Mouse (Mus musculus): Measurements from ENCODE around the gene Uqcr11. TPM values are rescaled to one million over a fixed set of nuclear protein-coding genes. Genes with fewer than 3 reads are reported as not detected.
A peak's percentile ranks its signal among the peaks of the same experiment; 100 is the strongest.

Uqcr11 gene
- polyA plus RNA-seq, 1 experiment from 2014 or later: 459 TPM

DNA sequence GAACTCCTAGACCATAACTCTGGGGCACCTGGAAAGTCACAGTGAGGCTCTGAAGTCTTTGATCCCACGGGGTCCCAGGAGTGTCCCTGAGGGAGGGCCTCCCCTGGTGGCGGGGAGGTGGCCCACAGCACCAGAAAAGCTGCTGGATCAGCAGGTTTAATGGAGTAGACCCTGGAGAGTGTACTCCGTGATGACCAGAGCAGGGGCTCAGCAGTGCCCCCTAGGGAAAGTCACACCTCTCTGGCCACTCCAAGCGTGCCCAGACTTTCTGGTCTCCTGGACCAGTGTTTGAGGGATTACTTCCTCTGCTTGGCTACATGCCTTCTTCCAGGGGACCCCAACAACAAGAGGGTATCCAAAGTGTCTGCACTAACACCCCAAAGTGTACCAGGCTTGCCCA is 23.2 kb downstream of the Uqcr11 start:
- Histone ChIP-seq H3K4me2 (replicated peaks) (peak overlapping the region; percentile 95; the same call in 1 of the 2 replicates), H3K4me1 (peaks cover 40% of the 10 kb centered on the region), H3K27me3 (no peaks in the 10 kb centered on the region), H3K36me3 (peaks cover 56% of the 10 kb centered on the region), H3K27ac (no peak overlapping the region), H3K9ac (0 out of 2 replicates have a peak overlapping the region, but pooled peaks have one; percentile 5), H3K9me3 (no peaks in the 10 kb centered on the region), H3K4me3 (peak overlapping the region; percentile 12; the same call in 1 of the 2 replicates)
- WGBS: 60% methylated on average over 4 of the region's 4 CpGs
- no peak for ATAC-seq (ENCODE audit: low FRiP score, low read depth)

DNA sequence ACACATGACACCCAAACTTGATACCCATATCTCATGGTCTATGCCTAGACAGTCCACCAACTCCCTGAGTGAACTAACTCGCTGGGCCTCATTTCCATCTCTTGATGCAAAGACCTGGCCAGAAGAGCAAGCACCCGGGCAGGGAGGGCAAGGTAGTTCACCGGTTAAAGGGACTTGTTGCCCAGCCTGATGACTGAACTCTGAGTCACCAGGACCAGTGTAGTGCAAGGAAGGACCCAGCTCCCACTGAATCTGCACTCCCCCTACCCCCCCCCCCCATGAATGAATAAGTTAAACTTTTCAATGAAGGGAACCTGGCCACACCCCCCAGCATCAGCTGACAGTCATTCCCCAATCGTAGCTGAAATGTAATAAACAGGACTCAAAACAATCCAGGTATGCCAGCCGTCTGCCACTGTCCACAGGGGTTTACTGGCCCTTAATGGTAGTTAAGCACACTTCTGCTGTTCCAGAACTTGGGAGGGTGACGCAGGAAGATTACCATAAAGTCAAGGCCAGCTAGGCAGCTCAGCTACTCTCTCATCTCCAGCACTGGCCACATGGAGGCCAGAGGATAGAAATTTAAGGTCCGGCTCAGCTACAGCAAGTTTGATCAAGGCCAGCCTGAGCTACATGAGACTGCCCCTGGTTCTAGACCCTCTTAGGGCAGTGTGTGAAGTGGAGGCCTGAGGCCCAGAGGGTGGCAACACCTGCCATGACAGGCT is 23.8 kb downstream of the Uqcr11 start:
- H3K4me2 ChIP-seq (replicated peaks): peak overlapping the region; percentile 95; the same call in 1 of the 2 replicates
- ATAC-seq (ENCODE audit: low FRiP score, low read depth): no peak
- H3K4me3 ChIP-seq: 0 out of 2 replicates have a peak overlapping the region, but pooled peaks have one; percentile 12
- H3K9me3 ChIP-seq: no peaks in the 10 kb centered on the region
- H3K4me1 ChIP-seq: peaks cover 34% of the 10 kb centered on the region
- H3K27me3 ChIP-seq: no peaks in the 10 kb centered on the region
- peaks cover 56% of the 10 kb centered on the region for H3K36me3 ChIP-seq
- 78% methylated on average over 7 of the region's 7 CpGs for WGBS
- no peak overlapping the region for H3K27ac ChIP-seq
- no peak overlapping the region for H3K9ac ChIP-seq

DNA sequence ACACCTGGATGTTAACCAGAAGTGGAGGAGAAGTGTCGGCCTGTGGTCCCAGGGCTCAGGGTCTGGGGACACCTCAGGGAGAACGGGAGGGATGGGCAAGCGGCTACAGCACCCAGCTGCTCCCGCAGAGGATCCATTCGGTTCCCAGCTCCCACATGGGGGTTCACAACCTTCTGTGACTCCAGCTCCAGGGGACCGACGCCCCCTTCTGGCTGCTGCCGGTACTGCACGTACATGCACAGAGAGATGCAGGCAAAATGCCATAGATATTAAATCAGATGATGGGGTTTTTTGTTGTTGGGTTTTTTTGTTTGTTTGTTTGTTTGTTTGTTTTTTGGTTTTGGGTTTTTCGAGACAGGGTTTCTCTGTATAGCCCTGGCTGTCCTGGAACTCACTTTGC is 28.9 kb downstream of the Uqcr11 start:
- ATAC-seq (ENCODE audit: low FRiP score, low read depth): no peak
- Histone ChIP-seq H3K9ac (no peak overlapping the region), H3K4me3 (no peak overlapping the region), H3K36me3 (peaks cover 32% of the 10 kb centered on the region), H3K27ac (no peak overlapping the region), H3K4me1 (0 out of 2 replicates have a peak, but pooled peaks cover 5% of the 10 kb centered on the region), H3K4me2 (replicated peaks) (no peak overlapping the region), H3K27me3 (no peaks in the 10 kb centered on the region), H3K9me3 (no peaks in the 10 kb centered on the region)
- WGBS: 49% methylated on average over 10 of the region's 10 CpGs

DNA sequence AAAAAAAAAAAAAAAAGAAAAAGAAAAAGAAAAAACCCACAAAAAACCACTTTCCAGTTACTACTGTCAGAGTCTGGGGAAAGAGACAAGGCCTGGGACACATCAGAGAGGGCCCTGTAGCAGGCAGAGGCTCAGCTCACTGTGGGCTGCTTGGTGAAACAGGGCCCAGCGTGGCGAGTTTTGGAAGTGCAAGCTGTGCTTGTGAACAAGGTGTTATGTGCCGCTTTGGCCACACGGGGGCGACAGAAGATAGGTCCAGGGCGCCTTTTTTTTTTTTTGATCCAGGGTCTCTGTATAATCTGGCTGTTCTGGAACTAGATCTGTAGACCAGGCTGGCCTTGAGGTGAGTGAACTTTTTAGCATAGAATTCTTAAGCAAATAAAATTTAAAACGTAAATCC is 30.5 kb downstream of the Uqcr11 start:
- no peak for ATAC-seq (ENCODE audit: low FRiP score, low read depth)
- WGBS: 2% methylated on average over 7 of the region's 7 CpGs
- Histone ChIP-seq H3K36me3 (peaks cover 16% of the 10 kb centered on the region), H3K27ac (no peak overlapping the region), H3K27me3 (no peaks in the 10 kb centered on the region), H3K9ac (no peak overlapping the region), H3K4me2 (replicated peaks) (no peak overlapping the region), H3K9me3 (no peaks in the 10 kb centered on the region), H3K4me3 (no peak overlapping the region), H3K4me1 (peaks cover 9% of the 10 kb centered on the region; the same call in 1 of the 2 replicates)

DNA sequence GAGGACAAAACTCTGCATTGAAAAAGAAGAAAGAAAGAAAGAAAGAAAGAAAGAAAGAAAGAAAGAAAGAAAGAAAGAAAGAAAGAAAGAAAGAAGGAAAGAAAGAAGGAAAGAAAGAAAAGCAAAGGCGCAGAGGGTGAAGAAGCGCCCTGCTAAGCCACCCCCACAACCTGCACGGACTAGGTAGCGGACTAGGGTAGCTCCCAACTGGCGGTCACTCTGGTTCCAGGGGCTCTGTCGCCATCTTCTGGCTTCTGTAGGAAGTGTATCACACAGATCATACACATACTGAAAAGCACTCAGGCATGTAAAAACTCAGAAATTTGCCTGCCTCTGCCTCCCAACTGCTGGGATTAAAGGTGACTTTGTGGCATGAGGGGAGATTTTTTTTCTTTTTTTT is 32.6 kb downstream of the Uqcr11 start:
- no peaks in the 10 kb centered on the region for H3K27me3 ChIP-seq
- no peak overlapping the region for H3K27ac ChIP-seq
- no peaks in the 10 kb centered on the region for H3K9me3 ChIP-seq
- ATAC-seq (ENCODE audit: low FRiP score, low read depth): no peak
- 18% methylated on average over 6 of the region's 6 CpGs for WGBS
- no peak overlapping the region for H3K9ac ChIP-seq
- H3K4me2 ChIP-seq (replicated peaks): no peak overlapping the region
- H3K36me3 ChIP-seq: no peaks in the 10 kb centered on the region
- no peak overlapping the region for H3K4me3 ChIP-seq
- H3K4me1 ChIP-seq: peaks cover 7% of the 10 kb centered on the region; the same call in 1 of the 2 replicates

DNA sequence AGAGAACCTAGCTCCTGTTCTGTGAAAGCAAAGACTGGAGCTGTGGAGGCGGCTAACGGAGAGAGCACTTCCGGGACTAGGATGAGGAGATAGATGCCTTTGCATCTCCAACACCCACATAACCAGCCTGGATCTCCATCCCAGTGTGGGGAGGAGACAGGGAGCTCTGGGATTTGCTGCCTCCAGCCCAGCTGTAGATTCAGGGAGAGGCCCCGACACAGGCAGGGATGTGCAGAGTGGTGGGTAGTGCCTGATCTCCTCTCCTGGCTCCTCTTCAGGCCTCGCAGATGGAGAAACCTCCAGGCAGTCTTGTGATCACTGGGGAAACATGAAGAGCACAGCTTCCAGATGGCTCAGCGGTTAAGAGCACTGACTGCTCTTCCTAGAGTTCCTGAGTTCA is 33.9 kb downstream of the Uqcr11 start:
- 81% methylated on average over 6 of the region's 6 CpGs for WGBS
- Histone ChIP-seq H3K27me3 (no peaks in the 10 kb centered on the region), H3K4me3 (no peak overlapping the region), H3K27ac (no peak overlapping the region), H3K9me3 (peaks cover 4% of the 10 kb centered on the region; the same call in 1 of the 2 replicates), H3K4me2 (replicated peaks) (no peak overlapping the region), H3K4me1 (peaks cover 7% of the 10 kb centered on the region; the same call in 1 of the 2 replicates), H3K9ac (no peak overlapping the region), H3K36me3 (no peaks in the 10 kb centered on the region)
- ATAC-seq (ENCODE audit: low FRiP score, low read depth): no peak

DNA sequence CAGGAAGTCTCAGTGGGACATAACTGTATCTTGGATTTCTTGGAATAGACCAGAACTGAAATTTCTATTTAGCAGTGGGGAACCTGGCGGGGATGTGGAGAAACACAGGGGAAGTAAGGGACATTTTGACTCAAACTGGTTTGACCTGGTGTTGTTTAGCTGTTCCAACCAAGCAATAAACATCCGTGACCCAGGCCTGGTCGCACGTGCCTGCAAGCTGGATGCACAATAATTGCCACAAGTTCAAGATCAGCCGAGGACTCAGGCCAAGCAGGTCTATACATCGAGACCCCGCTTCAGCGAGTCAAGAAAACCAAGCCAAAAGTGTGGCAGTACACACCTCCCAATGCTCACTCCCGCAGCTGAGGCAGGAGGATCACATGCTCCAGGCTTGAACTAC is 34.6 kb downstream of the Uqcr11 start:
- WGBS: 49% methylated on average over 9 of the region's 9 CpGs
- Histone ChIP-seq H3K4me1 (peaks cover 7% of the 10 kb centered on the region; the same call in 1 of the 2 replicates), H3K9me3 (peaks cover 4% of the 10 kb centered on the region; the same call in 1 of the 2 replicates), H3K27me3 (no peaks in the 10 kb centered on the region), H3K4me2 (replicated peaks) (peak overlapping the region; percentile 53), H3K4me3 (peak overlapping the region; percentile 40), H3K36me3 (no peaks in the 10 kb centered on the region), H3K9ac (peak overlapping the region; percentile 50; the same call in 1 of the 2 replicates), H3K27ac (no peak overlapping the region; the same call in 1 of the 2 replicates)
- no peak for ATAC-seq (ENCODE audit: low FRiP score, low read depth)

DNA sequence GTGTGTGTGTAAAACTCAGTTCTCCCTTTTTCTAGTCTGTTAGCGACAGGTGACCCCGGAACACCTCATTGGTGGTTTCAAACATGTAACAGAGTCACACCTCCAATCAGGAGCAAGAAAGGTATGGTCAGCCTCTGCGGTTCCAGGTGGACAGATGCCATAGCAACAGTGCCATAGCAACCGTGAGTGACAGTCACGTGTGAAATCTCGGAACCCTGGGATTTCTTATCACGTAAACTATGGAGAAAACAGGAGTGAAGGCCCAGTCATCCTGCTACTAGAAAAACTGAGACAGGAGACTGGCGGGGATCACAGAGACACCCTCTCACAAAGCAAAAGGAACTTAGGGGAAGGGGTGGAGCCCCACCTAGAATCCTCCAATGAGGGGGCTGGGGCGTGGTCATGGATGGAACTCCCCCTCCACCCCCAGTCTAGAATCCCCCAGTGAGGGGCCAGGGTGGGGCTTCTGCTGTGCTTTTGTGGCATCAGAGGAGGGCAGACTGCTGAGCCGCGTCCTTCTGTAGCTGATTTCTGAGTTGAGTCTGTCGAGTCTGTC is 35.1 kb downstream of the Uqcr11 start:
- ATAC-seq (ENCODE audit: low FRiP score, low read depth): peak; percentile 88
- Histone ChIP-seq H3K4me1 (peaks cover 7% of the 10 kb centered on the region; the same call in 1 of the 2 replicates), H3K27me3 (no peaks in the 10 kb centered on the region), H3K9me3 (peaks cover 4% of the 10 kb centered on the region; the same call in 1 of the 2 replicates), H3K27ac (no peak overlapping the region; the same call in 1 of the 2 replicates), H3K9ac (peak overlapping the region; percentile 50; the same call in 1 of the 2 replicates), H3K4me3 (peak overlapping the region; percentile 40), H3K36me3 (no peaks in the 10 kb centered on the region), H3K4me2 (replicated peaks) (peak overlapping the region; percentile 53)
- WGBS: 2% methylated on average over 12 of the region's 12 CpGs

DNA sequence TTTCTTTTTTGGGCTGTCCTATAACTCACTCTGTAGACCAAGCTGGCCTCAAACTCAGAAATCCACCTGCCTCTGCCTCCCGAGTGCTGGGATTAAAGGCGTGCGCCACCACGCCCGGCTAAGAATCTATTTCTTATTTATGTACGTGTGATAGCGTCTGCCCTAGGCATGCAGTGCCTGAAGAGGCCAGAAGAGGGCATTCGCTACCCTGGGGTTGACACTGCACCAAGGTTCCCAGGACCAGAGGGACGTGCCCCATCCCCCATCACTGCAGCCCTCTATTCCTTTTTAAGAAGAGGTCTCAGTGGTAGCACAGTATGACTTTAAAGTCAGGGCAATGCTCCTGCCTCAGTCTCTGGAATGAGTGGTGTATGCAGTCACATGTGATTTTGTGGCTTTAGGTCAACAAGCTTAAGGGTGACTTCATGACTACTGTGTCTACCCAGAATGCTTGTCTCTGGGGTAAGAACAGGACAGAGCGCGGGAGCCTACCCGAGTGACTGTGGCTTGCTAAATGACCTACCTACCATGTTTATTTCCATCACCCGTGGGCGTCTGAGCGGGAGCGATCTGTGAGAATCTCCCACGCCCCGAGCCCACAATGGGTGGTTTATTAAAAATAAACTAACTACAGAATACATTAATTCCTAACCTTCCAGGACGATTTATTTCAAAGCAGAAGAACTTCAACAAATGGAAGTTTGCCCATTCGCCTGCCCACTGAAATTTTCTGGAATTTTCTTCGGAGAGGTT is 36.5 kb downstream of the Uqcr11 start:
- Histone ChIP-seq H3K4me3 (no peak overlapping the region), H3K36me3 (no peaks in the 10 kb centered on the region), H3K27me3 (peaks cover 5% of the 10 kb centered on the region; the same call in 1 of the 2 replicates), H3K27ac (no peak overlapping the region), H3K4me1 (peaks cover 7% of the 10 kb centered on the region; the same call in 1 of the 2 replicates), H3K9ac (no peak overlapping the region), H3K9me3 (peaks cover 4% of the 10 kb centered on the region; the same call in 1 of the 2 replicates), H3K4me2 (replicated peaks) (no peak overlapping the region)
- 79% methylated on average over 21 of the region's 21 CpGs for WGBS
- no peak for ATAC-seq (ENCODE audit: low FRiP score, low read depth)

DNA sequence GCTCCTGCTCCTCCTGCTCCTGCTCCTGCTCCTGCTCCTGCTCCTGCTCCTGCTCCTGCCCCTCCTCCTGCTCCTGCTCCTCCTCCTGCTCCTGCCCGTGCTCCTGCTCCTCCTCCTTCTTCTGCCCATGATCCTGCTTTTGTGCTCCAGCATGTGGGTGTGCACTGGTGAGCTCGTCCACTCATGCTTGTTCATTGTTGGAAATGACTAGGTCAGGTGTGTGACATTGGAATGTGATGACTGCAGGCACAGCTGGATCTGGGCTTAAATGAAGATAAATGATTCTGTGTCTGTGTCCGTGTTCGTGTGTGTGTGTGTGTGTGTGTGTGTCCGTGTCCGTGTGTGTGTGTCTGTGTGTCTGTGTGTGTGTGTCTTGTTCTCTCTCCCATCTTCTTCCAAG is 38.2 kb downstream of the Uqcr11 start:
- Histone ChIP-seq H3K36me3 (no peaks in the 10 kb centered on the region), H3K27me3 (peaks cover 19% of the 10 kb centered on the region), H3K27ac (no peak overlapping the region), H3K9ac (no peak overlapping the region), H3K4me3 (no peak overlapping the region), H3K9me3 (peaks cover 4% of the 10 kb centered on the region; the same call in 1 of the 2 replicates), H3K4me2 (replicated peaks) (no peak overlapping the region), H3K4me1 (peaks cover 7% of the 10 kb centered on the region; the same call in 1 of the 2 replicates)
- WGBS: 85% methylated on average over 6 of the region's 6 CpGs
- no peak for ATAC-seq (ENCODE audit: low FRiP score, low read depth)

DNA sequence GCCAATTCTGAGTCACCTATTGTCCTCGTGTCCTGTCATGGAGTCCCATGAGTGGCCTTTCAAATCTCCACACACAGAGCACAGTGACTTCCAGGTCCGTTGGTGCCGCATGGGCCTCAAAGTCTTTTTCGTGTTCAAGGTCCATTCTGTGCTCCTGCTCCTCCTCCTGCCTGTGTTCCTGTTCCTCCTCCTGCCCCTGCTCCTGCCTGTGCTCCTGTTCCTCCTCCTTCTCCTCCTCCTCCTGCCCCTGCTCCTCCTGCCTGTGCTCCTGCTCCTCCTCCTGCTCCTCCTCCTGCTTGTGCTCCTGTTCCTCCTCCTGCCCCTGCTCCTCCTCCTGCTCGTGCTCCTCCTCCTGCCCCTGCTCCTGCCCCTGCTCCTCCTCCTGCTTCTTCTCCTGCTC is 38.7 kb downstream of the Uqcr11 start:
- Histone ChIP-seq H3K36me3 (no peaks in the 10 kb centered on the region), H3K9ac (no peak overlapping the region), H3K4me2 (replicated peaks) (no peak overlapping the region), H3K4me1 (peaks cover 7% of the 10 kb centered on the region; the same call in 1 of the 2 replicates), H3K27me3 (peaks cover 21% of the 10 kb centered on the region), H3K27ac (no peak overlapping the region), H3K9me3 (peaks cover 4% of the 10 kb centered on the region; the same call in 1 of the 2 replicates), H3K4me3 (no peak overlapping the region)
- 60% methylated on average over 5 of the region's 5 CpGs for WGBS
- no peak for ATAC-seq (ENCODE audit: low FRiP score, low read depth)
